Comparison of ENCODE assay signal across 21 mouse cellular contexts in the genomic region with DNA sequence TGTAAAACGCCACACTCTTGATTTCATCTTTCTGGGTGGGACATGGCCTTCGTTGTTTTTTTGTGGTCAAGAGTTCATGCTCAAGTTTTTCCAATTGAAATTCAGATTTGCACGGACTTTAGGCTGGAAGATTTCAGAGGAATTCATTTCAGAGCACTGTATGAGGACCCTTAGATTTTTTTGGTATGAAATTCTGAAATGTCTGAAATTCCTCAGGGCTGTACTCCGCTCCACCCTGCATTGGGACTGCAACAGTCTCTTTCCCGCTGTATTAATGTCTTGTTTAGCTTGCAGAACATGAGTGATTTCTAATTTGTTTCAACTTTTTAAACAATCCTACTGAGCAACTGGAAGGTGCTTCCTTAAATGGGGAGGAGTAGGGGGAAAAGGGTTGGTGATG. TPM values are rescaled to one million over a fixed set of nuclear protein-coding genes. Genes with fewer than 3 reads are reported as not detected.
"Had no signal": no experiment of that assay in that cellular context is flagged by ENCODE, and none has a peak within 500 bp of the region (broad histone marks: within the 10 kb centered on the region; RNA-seq: fewer than 3 reads in every experiment).

No protein-coding gene starts in this region.

- H3K9me3 ChIP-seq: liver, embryonic 12.5 days; midbrain, embryonic 12.5 days; neural tube, embryonic 13.5 days; neural tube, embryonic 15.5 days had no signal

- H3K27me3 ChIP-seq: liver, embryonic 12.5 days; midbrain, embryonic 12.5 days; neural tube, embryonic 13.5 days; neural tube, embryonic 15.5 days had no signal

- H3K4me2 ChIP-seq: liver, embryonic 12.5 days; midbrain, embryonic 12.5 days; neural tube, embryonic 13.5 days; neural tube, embryonic 15.5 days had no signal

- ATAC-seq: liver, embryonic 12.5 days; midbrain, embryonic 16.5 days had no signal

- H3K4me1 ChIP-seq: liver, embryonic 12.5 days; midbrain, embryonic 12.5 days; neural tube, embryonic 13.5 days; neural tube, embryonic 15.5 days had no signal

- H3K4me3 ChIP-seq: liver, embryonic 12.5 days; midbrain, embryonic 12.5 days; myocyte; neural tube, embryonic 13.5 days; neural tube, embryonic 15.5 days had no signal

- DNase-seq: lung, adult 18-20 months; lung, postnatal 14 days; lung, postnatal 4 days; midbrain, embryonic 14.5 days; retina, postnatal 1 day; right cerebral cortex, adult 18-20 months; right cerebral cortex, postnatal 25 days; right cerebral cortex, postnatal 4 days; spleen, adult 18-20 months; thymus, adult 18-20 months; thymus, postnatal 14 days; thymus, postnatal 36 days had no signal

- H3K9ac ChIP-seq: liver, embryonic 12.5 days; liver, embryonic 14.5 days; midbrain, embryonic 12.5 days; neural tube, embryonic 13.5 days; neural tube, embryonic 15.5 days had no signal

- H3K27ac ChIP-seq: liver, embryonic 12.5 days; liver, embryonic 14.5 days; midbrain, embryonic 12.5 days; neural tube, embryonic 13.5 days; neural tube, embryonic 15.5 days had no signal

- H3K36me3 ChIP-seq: liver, embryonic 12.5 days; midbrain, embryonic 12.5 days; neural tube, embryonic 13.5 days; neural tube, embryonic 15.5 days had no signal

RNA-seq across cellular contexts. Expression of gene Fam124b, which starts 32.0 kb away (rescaled TPM):
- polyA plus RNA-seq: liver, adult 2 months; liver, embryonic 12.5 days; liver, embryonic 14.5 days; small intestine, adult 2 months had no signal
